Mouse (Mus musculus) cerebral cortex, adult 2 months (tissue): ENCODE results near the gene AL731706.1.

Experiments used
- WGBS: fragments of 180-500 bp; shearing (Covaris S2); methylation state at CpG from one replicate; pipeline ENCODE4 v1.1.7; 2018; 5-methylcytosine and 5-hydroxymethylcytosine counted together

Gene AL731706.1

GRCm38 (mm10) chr2:136891068-136891950, at the start of gene AL731706.1, which contains the start of the genes Slx4ip and Mkks:
AL731706.1 (minus strand) TSS chr2:136891389.
Slx4ip (plus strand) TSS chr2:136891218.
Mkks (minus strand) TSS chr2:136891389.
- WGBS: under 1% methylated on average over 49 of the region's 49 CpGs

- WGBS: 64% methylated on average over 1 of the region's 1 CpGs
These were observed 47.1 kb upstream of the AL731706.1 start for GRCm38 (mm10) chr2:136938249-136938648.

GRCm38 (mm10) chr2:136936391-136937288, 45.5 kb upstream of the AL731706.1 start:
- 87% methylated on average over 4 of the region's 4 CpGs for WGBS

- WGBS: 23% methylated on average over 4 of the region's 4 CpGs
These were observed 29.8 kb upstream of the AL731706.1 start for GRCm38 (mm10) chr2:136921003-136921408.

GRCm38 (mm10) chr2:136920257-136920993, 29.2 kb upstream of the AL731706.1 start:
- WGBS: 84% methylated on average over 3 of the region's 3 CpGs

- WGBS: 100% methylated on average over 1 of the region's 1 CpGs
These were observed 28.2 kb upstream of the AL731706.1 start for GRCm38 (mm10) chr2:136919433-136919832.

- 16% methylated on average over 3 of the region's 3 CpGs for WGBS
These were observed 23.2 kb upstream of the AL731706.1 start for GRCm38 (mm10) chr2:136914334-136914902.

- WGBS: 78% methylated on average over 3 of the region's 3 CpGs
These were observed 21.8 kb upstream of the AL731706.1 start for GRCm38 (mm10) chr2:136913021-136913420.

- WGBS: 55% methylated on average over 4 of the region's 4 CpGs
These were observed 20.8 kb upstream of the AL731706.1 start for GRCm38 (mm10) chr2:136911958-136912411.

- WGBS: 86% methylated on average over 2 of the region's 2 CpGs
These were observed 18.1 kb upstream of the AL731706.1 start for GRCm38 (mm10) chr2:136909298-136909697.

- 76% methylated on average over 3 of the region's 3 CpGs for WGBS
These were observed 17.4 kb upstream of the AL731706.1 start for GRCm38 (mm10) chr2:136908596-136908995.

GRCm38 (mm10) chr2:136896131-136896530, 4.9 kb upstream of the AL731706.1 start:
- WGBS: 74% methylated on average over 2 of the region's 2 CpGs

- WGBS: 73% methylated on average over 2 of the region's 2 CpGs
These were observed 3.3 kb upstream of the AL731706.1 start for GRCm38 (mm10) chr2:136894494-136894893.

GRCm38 (mm10) chr2:136891951-136892371, 772 bp upstream of the AL731706.1 start:
- WGBS: under 1% methylated on average over 23 of the region's 23 CpGs

- 4% methylated on average over 15 of the region's 15 CpGs for WGBS
These were observed 497 bp downstream of the AL731706.1 start for GRCm38 (mm10) chr2:136890716-136891067.

GRCm38 (mm10) chr2:136886846-136887245, 4.3 kb downstream of the AL731706.1 start:
- 15% methylated on average over 4 of the region's 4 CpGs for WGBS

GRCm38 (mm10) chr2:136885579-136885978, 5.6 kb downstream of the AL731706.1 start, which contains the start of gene AL731706.2:
AL731706.2 (minus strand) TSS chr2:136885679.
- WGBS: 94% methylated on average over 2 of the region's 2 CpGs

GRCm38 (mm10) chr2:136854543-136855388, 36.4 kb downstream of the AL731706.1 start:
- WGBS: 42% methylated on average over 5 of the region's 5 CpGs

GRCm38 (mm10) chr2:136850366-136850765, 40.8 kb downstream of the AL731706.1 start:
- 81% methylated on average over 3 of the region's 3 CpGs for WGBS

GRCm38 (mm10) chr2:136837994-136838393, 53.2 kb downstream of the AL731706.1 start:
- 61% methylated on average over 1 of the region's 1 CpGs for WGBS
